Mouse (Mus musculus) heart, adult 2 months (tissue): ENCODE measurements at regions not wholly inside any gene's neighbourhood (a gene's known extent, or its start where the extent isn't known, plus 50 kb on each side); places are given as distances from the start of the nearest gene placed in this dataset.

Experiments used
- DNase-seq, 2 experiments: peaks; one replicate each; pipeline ENCODE4 v3.0.0; 2021
- H3K27ac ChIP-seq: fragments of 200-600 bp; 2 replicates; pipeline ENCODE4 v1.8.1; 2022
- H3K27me3 ChIP-seq: fragments of 200-500 bp; 2 replicates; pipeline ENCODE4 v1.6.1; 2012; ENCODE audit warnings: mild to moderate bottlenecking, low read length, inconsistent platforms, mixed read lengths; ENCODE audit not compliant: control insufficient read depth, insufficient read depth
- H3K36me3 ChIP-seq: fragments of 200-500 bp; 2 replicates; pipeline ENCODE4 v1.6.1; 2012; ENCODE audit warnings: low read length, inconsistent platforms; ENCODE audit not compliant: control insufficient read depth, insufficient read depth
- H3K4me1 ChIP-seq: fragments of 200-500 bp; 2 replicates; pipeline ENCODE4 v1.6.1; 2011; ENCODE audit warnings: low read length; ENCODE audit not compliant: control insufficient read depth, insufficient read depth
- H3K4me3 ChIP-seq: fragments of 200-600 bp; 2 replicates; pipeline ENCODE4 v1.8.1; 2022
- H3K79me2 ChIP-seq: fragments of 200-500 bp; replicated peaks from 2 replicates; pipeline ENCODE4 v1.6.1; 2012; ENCODE audit warnings: mild to moderate bottlenecking, inconsistent platforms, low read length, moderate library complexity, mixed read lengths; ENCODE audit not compliant: control insufficient read depth, insufficient read depth
- H3K9ac ChIP-seq: fragments of 200-500 bp; 2 replicates; pipeline ENCODE4 v1.6.1; 2012; ENCODE audit warnings: low read depth, mild to moderate bottlenecking, control low read depth, inconsistent platforms, low read length, mixed read lengths
- CTCF ChIP-seq: fragments of 200-600 bp; IDR thresholded peaks from 2 replicates; pipeline ENCODE4 v1.8.1; 2022; ENCODE audit warnings: antibody characterized with exemption, mild to moderate bottlenecking, moderate library complexity
- EP300 ChIP-seq: fragments of 200-500 bp; IDR thresholded peaks from 2 replicates; pipeline ENCODE4 v1.6.1; 2011; ENCODE audit warnings: low read depth, low read length, control low read depth; ENCODE audit not compliant: insufficient read depth
- POLR2A ChIP-seq: fragments of 200-500 bp; IDR thresholded peaks from 2 replicates; pipeline ENCODE4 v1.6.1; 2011; ENCODE audit warnings: mild to moderate bottlenecking, low read depth, low read length, control low read depth; ENCODE audit not compliant: insufficient read depth
- WGBS: fragments of 180-500 bp; shearing (Covaris S2); methylation state at CpG from one replicate; pipeline ENCODE4 v1.1.7; 2018; 5-methylcytosine and 5-hydroxymethylcytosine counted together
- intact Hi-C: fragments of 180-260 bp; cut with DNase I; formaldehyde crosslinking; loops from one replicate; pipeline ENCODE4 v1.15.1; 2025

GRCm38 (mm10) chr12:97953336-97953735, 305.9 kb downstream of the Galc start:
- Histone ChIP-seq H3K4me3 (no peak overlapping the region), H3K4me1 (no peaks in the 10 kb centered on the region), H3K27ac (no peak overlapping the region), H3K27me3 (no peaks in the 10 kb centered on the region), H3K79me2 (no peaks in the 10 kb centered on the region), H3K9ac (no peak overlapping the region), H3K36me3 (no peaks in the 10 kb centered on the region)
- 56% methylated on average over 3 of the region's 3 CpGs for WGBS
- intact Hi-C loops = no loop called here
- no peak for DNase-seq
- no peak for TF ChIP-seq EP300
- no peak for TF ChIP-seq CTCF

- no peak overlapping the region for H3K27ac ChIP-seq
- no peak overlapping the region for H3K4me3 ChIP-seq
- H3K36me3 ChIP-seq = no peaks in the 10 kb centered on the region
- intact Hi-C loops = no loop called here
- H3K27me3 ChIP-seq = no peaks in the 10 kb centered on the region
- no peaks in the 10 kb centered on the region for H3K4me1 ChIP-seq
- no peak overlapping the region for H3K9ac ChIP-seq
- no peak for DNase-seq
- TF ChIP-seq CTCF = no peak
- TF ChIP-seq POLR2A = no peak
- no peak for TF ChIP-seq EP300
- no peaks in the 10 kb centered on the region for H3K79me2 ChIP-seq
- WGBS = 77% methylated on average over 8 of the region's 8 CpGs
These were observed 307.1 kb downstream of the Galc start for GRCm38 (mm10) chr12:97952204-97952603.

GRCm38 (mm10) chr12:97950072-97950471, 309.2 kb downstream of the Galc start:
- TF ChIP-seq EP300 (no peak), POLR2A (no peak), CTCF (no peak)
- intact Hi-C loops = no loop called here
- Histone ChIP-seq H3K36me3 (no peaks in the 10 kb centered on the region), H3K79me2 (no peaks in the 10 kb centered on the region), H3K4me3 (no peak overlapping the region), H3K27ac (no peak overlapping the region), H3K9ac (no peak overlapping the region), H3K27me3 (no peaks in the 10 kb centered on the region), H3K4me1 (no peaks in the 10 kb centered on the region)
- WGBS = 61% methylated on average over 3 of the region's 3 CpGs
- DNase-seq = no peak

GRCm38 (mm10) chr12:97947421-97947820, 311.8 kb downstream of the Galc start:
- Histone ChIP-seq H3K4me1 (no peaks in the 10 kb centered on the region), H3K79me2 (no peaks in the 10 kb centered on the region), H3K4me3 (no peak overlapping the region), H3K9ac (no peak overlapping the region), H3K27ac (no peak overlapping the region), H3K36me3 (no peaks in the 10 kb centered on the region), H3K27me3 (no peaks in the 10 kb centered on the region)
- intact Hi-C loops = no loop called here
- DNase-seq = no peak
- 76% methylated on average over 8 of the region's 8 CpGs for WGBS
- TF ChIP-seq POLR2A (no peak), EP300 (no peak), CTCF (no peak)

- no peak for DNase-seq
- Histone ChIP-seq H3K9ac (no peak overlapping the region), H3K27me3 (no peaks in the 10 kb centered on the region), H3K27ac (no peak overlapping the region), H3K79me2 (no peaks in the 10 kb centered on the region), H3K4me3 (no peak overlapping the region), H3K4me1 (no peaks in the 10 kb centered on the region), H3K36me3 (no peaks in the 10 kb centered on the region)
- TF ChIP-seq POLR2A (no peak), CTCF (no peak), EP300 (no peak)
- intact Hi-C loops = no loop called here
- 27% methylated on average over 5 of the region's 5 CpGs for whole genome bisulfite sequencing
These were observed 320.9 kb downstream of the Galc start for GRCm38 (mm10) chr12:97938361-97938760.

- intact Hi-C loops = no loop called here
- no peaks in the 10 kb centered on the region for H3K79me2 ChIP-seq
- no peaks in the 10 kb centered on the region for H3K27me3 ChIP-seq
- H3K27ac ChIP-seq = no peak overlapping the region
- no peak for DNase-seq
- no peak overlapping the region for H3K9ac ChIP-seq
- no peak overlapping the region for H3K4me3 ChIP-seq
- no peaks in the 10 kb centered on the region for H3K4me1 ChIP-seq
- 73% methylated on average over 5 of the region's 5 CpGs for WGBS
- TF ChIP-seq EP300 = no peak
- no peak for TF ChIP-seq POLR2A
- no peak for TF ChIP-seq CTCF
- H3K36me3 ChIP-seq = no peaks in the 10 kb centered on the region
These were observed 329.4 kb downstream of the Galc start for GRCm38 (mm10) chr12:97929877-97930276.
